Mouse (Mus musculus): ENCODE measurements around the gene Zfp658. TPM values are rescaled to one million over a fixed set of nuclear protein-coding genes. Genes with fewer than 3 reads are reported as not detected.

The Zfp658 gene
- polyA plus RNA-seq (2012; rRNA removed): 10.3 and 10.9 TPM in 2 replicates

DNA sequence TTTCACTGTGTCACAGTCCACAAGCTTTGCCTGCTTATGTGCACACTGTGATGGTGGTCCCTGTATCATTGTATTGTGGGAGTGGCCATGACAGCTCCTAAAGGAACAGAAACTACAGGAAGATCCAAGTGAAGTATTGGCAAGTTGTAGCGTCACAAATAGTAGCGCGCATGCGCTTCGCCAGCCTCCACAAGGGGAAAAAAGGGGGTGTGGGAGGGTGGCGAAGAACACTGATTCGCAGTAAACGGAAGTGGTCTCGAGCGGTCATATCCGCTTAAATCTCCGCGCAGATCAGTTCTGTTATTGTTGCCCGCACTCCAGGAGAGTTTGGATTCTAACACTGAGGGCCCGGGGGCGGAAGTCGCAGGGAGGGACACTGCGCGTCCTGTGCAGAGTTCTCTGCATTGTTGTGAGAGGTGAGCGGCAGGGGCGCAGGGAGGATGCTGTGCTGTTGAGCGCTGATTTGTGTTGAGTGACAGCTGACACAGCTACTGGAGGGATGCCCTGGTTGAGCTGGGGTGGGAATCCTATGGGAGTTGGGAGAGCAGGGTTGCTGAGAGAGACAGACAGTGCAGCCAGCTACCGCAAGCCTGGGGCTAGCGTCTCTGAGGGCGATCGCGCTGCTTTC lies at the start of gene Zfp658:
Gene Zfp658, plus strand, starts transcription at position 251 of the 628 bp plus-strand sequence.
- peak; percentile 83 to 86 for DNase-seq
- WGBS: under 1% methylated on average over 27 of the region's 27 CpGs
- H3K27me3 ChIP-seq (ENCODE audit: control insufficient read depth, insufficient read depth, low read length): no peaks in the 10 kb centered on the region
- H3K27ac ChIP-seq (ENCODE audit: insufficient read depth, low read length): peak within 1 kb of the TSS; percentile 12
- peak within 1 kb of the TSS; percentile 78 for H3K4me3 ChIP-seq (replicated peaks; ENCODE audit: insufficient read depth, low read depth, low read length)
- TF ChIP-seq CTCF (IDR thresholded peaks at IDR 0.05; ENCODE audit: borderline replicate concordance, insufficient read depth, low read depth, low read length) (no peak), POLR2A (IDR thresholded peaks at IDR 0.05; ENCODE audit: borderline replicate concordance, insufficient read depth, low read length) (peak; percentile 43; the same call in 1 of the 2 replicates)
- H3K4me1 ChIP-seq (ENCODE audit: control insufficient read depth, insufficient read depth, low read length): 0 out of 2 replicates have a peak, but pooled peaks cover 6% of the 10 kb centered on the region

DNA sequence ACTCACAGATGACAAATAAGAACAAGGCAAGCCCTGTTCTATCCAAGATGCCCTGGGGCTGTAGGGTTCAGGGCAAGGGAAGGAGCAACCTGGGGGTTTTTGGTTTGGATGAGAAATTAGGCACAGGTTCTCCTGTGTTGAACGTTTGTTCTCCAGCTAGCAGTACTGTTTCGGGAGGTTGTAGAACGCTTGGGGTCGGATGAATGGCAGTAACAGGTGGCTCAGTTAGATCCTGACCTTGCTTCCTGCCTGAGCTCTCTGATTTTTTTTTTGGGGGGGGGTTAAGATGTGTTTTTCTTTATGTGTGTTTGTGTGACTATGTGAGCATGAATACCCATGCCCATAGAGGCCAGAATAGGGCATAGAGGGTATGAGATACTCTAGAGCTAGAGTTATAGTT lies 49.5 kb upstream of the Zfp658 start:
- Histone ChIP-seq H3K27me3 (ENCODE audit: control insufficient read depth, insufficient read depth, low read length) (no peaks in the 10 kb centered on the region), H3K4me3 (replicated peaks; ENCODE audit: insufficient read depth, low read depth, low read length) (no peak overlapping the region), H3K27ac (ENCODE audit: insufficient read depth, low read length) (no peak overlapping the region), H3K4me1 (ENCODE audit: control insufficient read depth, insufficient read depth, low read length) (no peaks in the 10 kb centered on the region)
- DNase-seq: no peak
- TF ChIP-seq POLR2A (IDR thresholded peaks at IDR 0.05; ENCODE audit: borderline replicate concordance, insufficient read depth, low read length): no peak
- TF ChIP-seq CTCF (IDR thresholded peaks at IDR 0.05; ENCODE audit: borderline replicate concordance, insufficient read depth, low read depth, low read length): no peak
- WGBS: 81% methylated on average over 4 of the region's 4 CpGs

DNA sequence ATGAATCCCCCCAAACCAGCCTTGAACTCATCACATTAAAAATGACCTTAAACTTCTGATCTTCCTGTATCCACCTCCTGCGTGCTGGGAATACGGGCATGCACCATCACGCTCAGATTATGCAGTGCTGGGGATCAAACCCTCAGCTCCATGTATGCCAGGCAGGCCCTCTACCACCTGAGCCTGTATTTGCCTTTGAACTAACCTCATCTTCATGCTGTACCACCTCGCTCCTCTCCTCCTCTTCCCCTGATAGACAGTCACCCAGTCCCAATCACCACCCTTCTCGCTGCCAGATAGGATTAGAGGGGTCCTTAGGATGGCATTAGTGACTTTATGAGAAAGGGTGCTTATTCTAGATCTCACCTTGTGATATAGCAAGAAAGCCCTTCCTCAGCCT lies 47.0 kb upstream of the Zfp658 start:
- WGBS: 87% methylated on average over 5 of the region's 5 CpGs
- DNase-seq: no peak
- Histone ChIP-seq H3K27ac (ENCODE audit: insufficient read depth, low read length) (no peak overlapping the region), H3K4me3 (replicated peaks; ENCODE audit: insufficient read depth, low read depth, low read length) (no peak overlapping the region), H3K4me1 (ENCODE audit: control insufficient read depth, insufficient read depth, low read length) (peaks cover 5% of the 10 kb centered on the region; the same call in 1 of the 2 replicates), H3K27me3 (ENCODE audit: control insufficient read depth, insufficient read depth, low read length) (no peaks in the 10 kb centered on the region)
- no peak for TF ChIP-seq POLR2A (IDR thresholded peaks at IDR 0.05; ENCODE audit: borderline replicate concordance, insufficient read depth, low read length)
- TF ChIP-seq CTCF (IDR thresholded peaks at IDR 0.05; ENCODE audit: borderline replicate concordance, insufficient read depth, low read depth, low read length): no peak

DNA sequence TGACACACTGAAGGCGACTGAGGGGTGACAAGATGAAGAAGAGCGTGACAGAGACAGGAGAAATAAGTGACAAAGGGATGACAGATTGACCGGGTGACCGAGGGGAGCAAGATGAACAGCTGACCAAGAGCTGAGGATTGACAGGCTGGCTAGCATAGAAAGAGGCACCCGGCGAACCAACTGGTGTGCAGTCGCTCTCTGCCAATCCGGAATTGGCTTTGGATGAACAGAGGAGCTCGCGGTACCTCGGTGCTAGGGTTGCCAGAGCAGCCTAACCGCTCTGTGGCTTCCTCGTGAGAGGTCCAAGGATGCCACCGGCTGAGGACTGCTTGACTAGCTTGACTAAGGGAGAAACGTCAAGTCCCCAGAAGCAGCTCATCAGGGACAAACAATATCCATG lies 43.7 kb upstream of the Zfp658 start:
- Histone ChIP-seq H3K27ac (ENCODE audit: insufficient read depth, low read length) (peak overlapping the region; percentile 12), H3K27me3 (ENCODE audit: control insufficient read depth, insufficient read depth, low read length) (no peaks in the 10 kb centered on the region), H3K4me3 (replicated peaks; ENCODE audit: insufficient read depth, low read depth, low read length) (peak overlapping the region; percentile 17), H3K4me1 (ENCODE audit: control insufficient read depth, insufficient read depth, low read length) (peaks cover 5% of the 10 kb centered on the region; the same call in 1 of the 2 replicates)
- WGBS: 20% methylated on average over 15 of the region's 15 CpGs
- DNase-seq: peak; percentile 21 to 50
- TF ChIP-seq CTCF (IDR thresholded peaks at IDR 0.05; ENCODE audit: borderline replicate concordance, insufficient read depth, low read depth, low read length) (no peak), POLR2A (IDR thresholded peaks at IDR 0.05; ENCODE audit: borderline replicate concordance, insufficient read depth, low read length) (peak; percentile 25; the same call in 1 of the 2 replicates)

DNA sequence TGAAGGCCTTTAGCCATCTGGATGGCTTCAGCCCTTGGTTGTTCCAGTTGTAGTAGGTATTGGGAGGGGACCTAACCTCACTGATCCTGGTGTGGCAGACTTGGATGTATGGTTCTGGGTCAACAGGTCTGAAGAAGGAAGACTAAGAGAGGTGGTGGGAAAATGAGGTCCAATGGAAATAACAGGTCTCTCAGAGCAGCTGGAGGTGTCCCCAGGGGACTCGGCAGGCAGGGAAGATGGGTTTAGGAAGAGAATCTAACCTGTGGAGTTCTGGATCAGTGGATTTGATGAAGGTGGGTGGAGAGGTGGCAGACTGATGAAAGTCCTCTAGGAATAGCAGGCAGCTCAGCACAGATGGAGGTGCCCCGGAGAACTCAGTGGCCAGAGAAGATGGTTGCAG lies 39.3 kb upstream of the Zfp658 start:
- no peaks in the 10 kb centered on the region for H3K27me3 ChIP-seq (ENCODE audit: control insufficient read depth, insufficient read depth, low read length)
- H3K4me1 ChIP-seq (ENCODE audit: control insufficient read depth, insufficient read depth, low read length): peaks cover 5% of the 10 kb centered on the region; the same call in 1 of the 2 replicates
- WGBS: 81% methylated on average over 2 of the region's 2 CpGs
- no peak overlapping the region for H3K4me3 ChIP-seq (replicated peaks; ENCODE audit: insufficient read depth, low read depth, low read length)
- DNase-seq: no peak
- H3K27ac ChIP-seq (ENCODE audit: insufficient read depth, low read length): no peak overlapping the region
- TF ChIP-seq CTCF (IDR thresholded peaks at IDR 0.05; ENCODE audit: borderline replicate concordance, insufficient read depth, low read depth, low read length) (no peak), POLR2A (IDR thresholded peaks at IDR 0.05; ENCODE audit: borderline replicate concordance, insufficient read depth, low read length) (no peak)

DNA sequence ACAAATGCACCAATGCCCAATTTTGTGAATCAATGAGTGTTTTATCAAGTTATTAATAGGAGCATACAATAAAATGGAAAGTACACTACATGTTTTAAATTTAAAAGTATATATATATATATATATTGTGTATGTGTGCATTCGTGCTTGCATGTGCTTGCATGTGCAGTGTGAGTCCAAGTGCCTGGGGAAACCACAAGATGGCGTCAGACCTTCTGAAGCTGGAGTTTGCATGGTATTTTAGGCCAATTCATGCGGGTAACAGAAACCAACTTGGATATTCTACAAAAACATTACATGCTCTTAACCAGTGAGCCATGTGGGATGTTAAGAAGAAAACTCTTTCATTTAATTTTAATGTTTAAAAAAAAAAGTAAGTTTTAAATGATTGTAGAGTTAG lies 36.7 kb upstream of the Zfp658 start:
- WGBS: 26% methylated on average over 3 of the region's 3 CpGs
- H3K27me3 ChIP-seq (ENCODE audit: control insufficient read depth, insufficient read depth, low read length): no peaks in the 10 kb centered on the region
- no peak for TF ChIP-seq POLR2A (IDR thresholded peaks at IDR 0.05; ENCODE audit: borderline replicate concordance, insufficient read depth, low read length)
- peak; percentile 47; the same call in 1 of the 2 replicates for TF ChIP-seq CTCF (IDR thresholded peaks at IDR 0.05; ENCODE audit: borderline replicate concordance, insufficient read depth, low read depth, low read length)
- H3K4me1 ChIP-seq (ENCODE audit: control insufficient read depth, insufficient read depth, low read length): no peaks in the 10 kb centered on the region
- H3K27ac ChIP-seq (ENCODE audit: insufficient read depth, low read length): no peak overlapping the region
- peak in 1 of 2 experiments; percentile 3 for DNase-seq
- no peak overlapping the region for H3K4me3 ChIP-seq (replicated peaks; ENCODE audit: insufficient read depth, low read depth, low read length)

DNA sequence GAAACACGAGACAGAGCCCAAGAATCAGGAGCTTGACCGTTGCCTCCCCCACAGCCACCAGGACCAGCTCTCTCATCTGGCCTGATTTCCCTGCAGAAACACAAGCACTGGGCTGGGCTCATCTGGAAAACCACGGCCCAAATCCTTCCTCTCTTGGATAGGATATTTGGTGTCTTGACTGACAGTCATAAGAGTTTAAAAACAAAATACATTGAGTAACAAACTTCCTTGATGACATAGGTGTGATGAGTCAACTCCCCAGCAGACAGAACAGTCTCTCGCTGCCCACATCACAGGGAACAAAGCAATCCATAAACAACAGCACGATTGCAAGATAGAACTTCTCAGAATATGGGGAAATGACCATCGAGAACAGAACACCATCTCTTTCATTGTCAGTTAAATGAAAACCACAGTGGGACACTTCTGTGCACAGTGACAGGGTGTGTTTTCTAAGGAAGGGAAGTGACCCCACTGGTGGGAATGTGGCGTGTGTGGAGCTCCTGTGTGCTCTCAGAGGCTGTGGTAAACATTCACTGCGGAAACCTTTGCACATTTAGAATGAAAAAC lies 31.8 kb upstream of the Zfp658 start:
- no peaks in the 10 kb centered on the region; the same call in 1 of the 2 replicates for H3K27me3 ChIP-seq (ENCODE audit: control insufficient read depth, insufficient read depth, low read length)
- no peak overlapping the region for H3K27ac ChIP-seq (ENCODE audit: insufficient read depth, low read length)
- DNase-seq: no peak
- H3K4me1 ChIP-seq (ENCODE audit: control insufficient read depth, insufficient read depth, low read length): no peaks in the 10 kb centered on the region
- no peak overlapping the region for H3K4me3 ChIP-seq (replicated peaks; ENCODE audit: insufficient read depth, low read depth, low read length)
- 71% methylated on average over 8 of the region's 8 CpGs for WGBS
- TF ChIP-seq POLR2A (IDR thresholded peaks at IDR 0.05; ENCODE audit: borderline replicate concordance, insufficient read depth, low read length): no peak
- no peak for TF ChIP-seq CTCF (IDR thresholded peaks at IDR 0.05; ENCODE audit: borderline replicate concordance, insufficient read depth, low read depth, low read length)

Data from cerebellum, adult 2 months (tissue).